Comparison of ENCODE assay signal across 28 mouse cellular contexts in genomic region chr13:43372892-43373291, GRCm38 (mm10). TPM values are rescaled to one million over a fixed set of nuclear protein-coding genes. Genes with fewer than 3 reads are reported as not detected.
DNase-seq lines count a peak whose midpoint lies in the region; ATAC-seq and TF ChIP-seq lines count a peak whose summit lies in the region.
"Had no signal": no experiment of that assay in that cellular context is flagged by ENCODE, and none has a peak within 500 bp of the region (broad histone marks: within the 10 kb centered on the region; RNA-seq: fewer than 3 reads in every experiment).

No protein-coding gene starts in this region.

- no peak overlapping the region for H3K4me2 ChIP-seq in liver, postnatal 0 days (ENCODE audit: low read depth, low read length)
- H3K4me2 ChIP-seq in liver, embryonic 11.5 days: no peak overlapping the region
- H3K4me2 ChIP-seq: embryonic facial prominence, embryonic 13.5 days; forebrain, embryonic 12.5 days; heart, embryonic 11.5 days; limb, embryonic 13.5 days; liver, embryonic 15.5 days; midbrain, embryonic 15.5 days; stomach, embryonic 15.5 days had no signal

- H3K9me3 ChIP-seq in liver, postnatal 0 days (ENCODE audit: low read length): no peaks in the 10 kb centered on the region
- no peaks in the 10 kb centered on the region for H3K9me3 ChIP-seq in liver, embryonic 11.5 days (ENCODE audit: control insufficient read depth, low read length)
- H3K9me3 ChIP-seq: embryonic facial prominence, embryonic 13.5 days; limb, embryonic 13.5 days; liver, embryonic 15.5 days; midbrain, embryonic 15.5 days; stomach, embryonic 15.5 days had no signal

- no peaks in the 10 kb centered on the region for H3K27me3 ChIP-seq in heart, adult 2 months (ENCODE audit: control insufficient read depth, insufficient read depth, low read length)
- no peaks in the 10 kb centered on the region for H3K27me3 ChIP-seq in liver, postnatal 0 days (ENCODE audit: insufficient read depth, low read length)
- no peaks in the 10 kb centered on the region for H3K27me3 ChIP-seq in liver, embryonic 11.5 days (replicated peaks; ENCODE audit: control insufficient read depth, insufficient read depth, low read length)
- H3K27me3 ChIP-seq: embryonic facial prominence, embryonic 13.5 days; forebrain, embryonic 12.5 days; limb, embryonic 13.5 days; liver, embryonic 15.5 days; midbrain, embryonic 15.5 days; Patski; stomach, embryonic 15.5 days had no signal

- WGBS in heart, adult 2 months: 85% methylated on average over 1 of the region's 1 CpGs
- WGBS in liver, postnatal 0 days (ENCODE audit: insufficient replicate concordance): 78% methylated on average over 1 of the region's 1 CpGs
- WGBS in liver, embryonic 11.5 days: 80% methylated on average over 1 of the region's 1 CpGs

- H3K9ac ChIP-seq in heart, adult 2 months (ENCODE audit: low read depth, low read length): no peak overlapping the region
- H3K9ac ChIP-seq in liver, postnatal 0 days (replicated peaks): no peak overlapping the region
- H3K9ac ChIP-seq in liver, embryonic 11.5 days (ENCODE audit: low read depth, low read length): no peak overlapping the region
- H3K9ac ChIP-seq: embryonic facial prominence, embryonic 13.5 days; forebrain, embryonic 12.5 days; limb, embryonic 13.5 days; liver, embryonic 15.5 days; midbrain, embryonic 15.5 days; stomach, embryonic 15.5 days had no signal

- no peak for TF ChIP-seq EP300 in heart, adult 2 months (IDR thresholded peaks at IDR 0.05; ENCODE audit: insufficient read depth, low read depth, low read length)
- no peak for TF ChIP-seq EP300 in liver, postnatal 0 days (IDR thresholded peaks at IDR 0.05; ENCODE audit: low read depth)

- no peak for ATAC-seq in liver, postnatal 0 days
- ATAC-seq in liver, embryonic 11.5 days (replicated peaks; ENCODE audit: low FRiP score): no peak
- ATAC-seq: midbrain, embryonic 15.5 days; Patski had no signal

- H3K79me2 ChIP-seq in heart, adult 2 months (replicated peaks; ENCODE audit: control insufficient read depth, insufficient read depth, low read length): no peaks in the 10 kb centered on the region

- no peaks in the 10 kb centered on the region; the same call in 1 of the 2 replicates for H3K36me3 ChIP-seq in heart, adult 2 months (ENCODE audit: control insufficient read depth, insufficient read depth, low read length)
- H3K36me3 ChIP-seq in liver, postnatal 0 days (replicated peaks; ENCODE audit: insufficient read depth, low read length): peaks cover 17% of the 10 kb centered on the region
- peaks cover 23% of the 10 kb centered on the region for H3K36me3 ChIP-seq in liver, embryonic 11.5 days (ENCODE audit: control insufficient read depth, insufficient read depth, low read length)

- intact Hi-C loops in heart, adult 2 months (cut with DNase I): no loop called here

- peaks cover 4% of the 10 kb centered on the region for H3K4me1 ChIP-seq in heart, adult 2 months (ENCODE audit: control insufficient read depth, insufficient read depth, low read length)
- no peaks in the 10 kb centered on the region for H3K4me1 ChIP-seq in liver, postnatal 0 days (ENCODE audit: insufficient read depth)
- H3K4me1 ChIP-seq in liver, embryonic 11.5 days (replicated peaks; ENCODE audit: control insufficient read depth, insufficient read depth, low read length): no peaks in the 10 kb centered on the region; the same call in 1 of the 2 replicates
- H3K4me1 ChIP-seq: embryonic facial prominence, embryonic 13.5 days; forebrain, embryonic 12.5 days; limb, embryonic 13.5 days; liver, embryonic 15.5 days; midbrain, embryonic 15.5 days; stomach, embryonic 15.5 days had no signal

- H3K27ac ChIP-seq in heart, adult 2 months: no peak overlapping the region
- H3K27ac ChIP-seq in liver, postnatal 0 days (ENCODE audit: low read depth): no peak overlapping the region
- no peak overlapping the region for H3K27ac ChIP-seq in liver, embryonic 11.5 days (ENCODE audit: low read depth, low read length)
- H3K27ac ChIP-seq: embryonic facial prominence, embryonic 13.5 days; forebrain, embryonic 12.5 days; hindbrain, embryonic 10.5 days; limb, embryonic 13.5 days; liver, embryonic 15.5 days; midbrain, embryonic 15.5 days; stomach, embryonic 15.5 days had no signal

- TF ChIP-seq CTCF in heart, adult 2 months (IDR thresholded peaks at IDR 0.05): peak; percentile 15; the same call in 1 of the 2 replicates
- 0 out of 2 replicates have a peak, but pooled peaks have one; percentile 12 for TF ChIP-seq CTCF in liver, postnatal 0 days (IDR thresholded peaks at IDR 0.05; ENCODE audit: low read depth)

- DNase-seq in heart, adult 2 months: no peak
- DNase-seq in heart, postnatal 4 days: no peak
- no peak for DNase-seq in liver, postnatal 0 days
- DNase-seq in liver, embryonic 11.5 days (ENCODE audit: low spot score): no peak
- DNase-seq in A20 (ENCODE audit: low read depth, low spot score) (peak; percentile 20), ZHBTc4 (ENCODE audit: low read depth, low spot score) (peak; percentile 67)
- DNase-seq in frontal cortex, postnatal 10 days (ENCODE audit: low spot score in 2 of 2): no peak
- DNase-seq in thymus, adult 18-20 months: no peak
- DNase-seq: adrenal gland, postnatal 10 days; cerebellum, adult 8-10 months; cerebellum, postnatal 36 days; embryo, embryonic 11 days; kidney, adult 2 months; kidney, postnatal 25 days; lung, postnatal 14 days; thymus, adult 2 months; thymus, postnatal 4 days had no signal

- no peak for TF ChIP-seq POLR2A in heart, adult 2 months (IDR thresholded peaks at IDR 0.05; ENCODE audit: insufficient read depth, low read depth, low read length)

- no peak overlapping the region for H3K4me3 ChIP-seq in heart, adult 2 months
- no peak overlapping the region for H3K4me3 ChIP-seq in liver, postnatal 0 days (ENCODE audit: low read depth, low read length)
- no peak overlapping the region for H3K4me3 ChIP-seq in liver, embryonic 11.5 days (ENCODE audit: low read depth, low read length)
- H3K4me3 ChIP-seq: embryonic facial prominence, embryonic 13.5 days; erythroblast, embryonic 14.5 days; forebrain, embryonic 12.5 days; hindbrain, embryonic 10.5 days; limb, embryonic 13.5 days; liver, embryonic 15.5 days; midbrain, embryonic 15.5 days; myocyte; stomach, embryonic 15.5 days had no signal

RNA-seq across cellular contexts. Expression of gene Sirt5, which starts 7.6 kb away (rescaled TPM):
- total RNA-seq in heart, adult 2 months (2021): 10 to 100 TPM; 53.9 to 58.9 TPM
- 25.7 and 37.5 TPM in 2 replicates for polyA plus RNA-seq in heart, adult 2 months (2012; rRNA removed)
- 10 to 100 TPM; 35.9 to 36.0 TPM for total RNA-seq in heart, postnatal 4 days (2021)
- polyA plus RNA-seq in liver, postnatal 0 days (2015; fragmentation: Nextera tagmentation; extraction: Ambion mirVana): 8.8 and 8.9 TPM in 2 replicates
- 12.9 and 13.7 TPM in 2 replicates for polyA plus RNA-seq in liver, embryonic 11.5 days (2014; fragmentation: Nextera tagmentation; extraction: Ambion mirVana)

RNA-seq across cellular contexts. Expression of gene Nol7, which starts 25.3 kb away (rescaled TPM):
- total RNA-seq in heart, adult 2 months (2021): 100 to 1,000 TPM; 102 to 120 TPM
- polyA plus RNA-seq in heart, adult 2 months (2012; rRNA removed): 23.0 and 27.1 TPM in 2 replicates
- 100 to 1,000 TPM; 123 to 126 TPM for total RNA-seq in heart, postnatal 4 days (2021)
- polyA plus RNA-seq in liver, postnatal 0 days (2015; fragmentation: Nextera tagmentation; extraction: Ambion mirVana): 94.2 and 103 TPM in 2 replicates
- 221 and 223 TPM in 2 replicates for polyA plus RNA-seq in liver, embryonic 11.5 days (2014; fragmentation: Nextera tagmentation; extraction: Ambion mirVana)

Comparison
In these comparisons a context has a peak if more than half of its experiments do, and no peak if none do; other contexts are left out.
1. DNase-seq: peak in A20 (single experiment) and ZHBTc4 (single experiment); none in heart, adult 2 months (0 of 2), heart, postnatal 4 days (single experiment), liver, postnatal 0 days (single experiment), liver, embryonic 11.5 days (single experiment), frontal cortex, postnatal 10 days (0 of 2) and thymus, adult 18-20 months (0 of 2).